Mouse (Mus musculus): ENCODE data around the gene Timm10.

Timm10 gene

DNA sequence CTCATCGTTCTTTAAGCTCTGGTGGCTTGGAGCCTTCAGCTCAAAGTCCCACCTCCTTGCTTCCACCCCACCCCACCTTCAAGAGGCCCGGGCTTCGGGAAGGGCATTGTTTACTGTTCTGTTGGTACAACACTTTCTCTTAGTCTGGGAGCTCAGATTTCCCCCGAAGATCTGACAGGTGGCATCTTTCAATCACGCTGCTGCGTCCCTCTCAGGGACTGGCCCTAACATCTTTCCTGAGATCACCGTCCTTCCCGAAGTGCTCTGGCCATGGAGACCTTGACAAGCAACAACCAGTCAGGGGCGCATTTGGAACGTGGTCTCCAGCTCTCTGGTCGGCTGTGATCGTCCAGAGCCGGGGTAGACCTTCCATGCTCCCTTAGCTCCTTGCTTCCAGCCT is 4.2 kb upstream of the Timm10 start, which contains the start of gene Smtnl1:
Smtnl1 (minus strand) TSS at position 101 of the 400 bp plus-strand sequence.
- no peak for DNase-seq

DNA sequence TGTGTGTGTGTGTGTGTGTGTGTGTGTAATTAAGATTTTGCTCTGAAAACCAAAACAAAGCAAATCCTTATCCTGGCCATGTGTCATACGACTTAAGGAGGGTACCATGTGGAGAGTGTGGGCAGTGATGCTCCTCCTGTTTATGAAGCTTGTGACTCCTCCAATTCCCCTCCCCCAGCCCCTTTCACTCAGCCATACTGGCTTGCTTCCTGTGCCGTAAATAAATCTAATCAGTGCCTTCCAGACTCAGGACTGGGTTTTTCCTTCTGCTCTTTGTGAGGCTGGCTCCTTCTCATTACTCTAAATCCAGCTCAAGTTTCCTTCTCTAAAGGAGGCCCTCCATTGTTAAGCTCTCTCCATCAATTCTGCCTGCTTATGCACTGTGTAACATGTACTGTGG is 3.6 kb upstream of the Timm10 start:
- no peak for DNase-seq

DNA sequence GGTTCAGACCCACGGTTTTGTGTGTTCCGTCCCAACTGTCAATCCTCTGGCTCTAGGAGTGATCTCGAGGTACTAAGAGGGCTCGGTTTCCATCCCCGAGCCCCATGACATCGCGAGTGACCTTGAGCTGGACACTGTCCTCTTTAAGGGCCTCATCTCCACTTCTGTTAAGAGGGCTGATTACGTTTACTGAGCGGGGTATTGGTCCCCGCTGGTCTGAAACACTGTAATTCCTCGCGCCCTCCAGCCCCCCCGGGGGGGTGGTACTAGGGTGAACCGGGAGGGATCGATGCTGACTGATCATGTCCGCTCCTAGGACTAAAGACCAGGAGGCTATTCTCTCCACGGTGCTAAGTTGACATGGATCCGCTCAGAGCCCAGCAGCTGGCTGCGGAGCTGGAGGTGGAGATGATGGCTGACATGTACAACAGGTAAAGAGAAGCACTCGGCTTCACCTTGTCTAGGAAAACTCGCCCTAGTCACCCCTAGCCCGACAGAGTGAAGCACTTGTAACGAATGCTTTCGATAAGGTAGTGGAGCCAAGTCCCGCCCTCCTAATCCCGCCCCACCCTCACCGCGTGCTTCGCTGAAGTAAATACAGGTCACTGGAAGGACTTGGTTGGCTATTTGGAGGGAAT is 605 bp downstream of the Timm10 start:
- peak; percentile 28 to 30 for DNase-seq

DNA sequence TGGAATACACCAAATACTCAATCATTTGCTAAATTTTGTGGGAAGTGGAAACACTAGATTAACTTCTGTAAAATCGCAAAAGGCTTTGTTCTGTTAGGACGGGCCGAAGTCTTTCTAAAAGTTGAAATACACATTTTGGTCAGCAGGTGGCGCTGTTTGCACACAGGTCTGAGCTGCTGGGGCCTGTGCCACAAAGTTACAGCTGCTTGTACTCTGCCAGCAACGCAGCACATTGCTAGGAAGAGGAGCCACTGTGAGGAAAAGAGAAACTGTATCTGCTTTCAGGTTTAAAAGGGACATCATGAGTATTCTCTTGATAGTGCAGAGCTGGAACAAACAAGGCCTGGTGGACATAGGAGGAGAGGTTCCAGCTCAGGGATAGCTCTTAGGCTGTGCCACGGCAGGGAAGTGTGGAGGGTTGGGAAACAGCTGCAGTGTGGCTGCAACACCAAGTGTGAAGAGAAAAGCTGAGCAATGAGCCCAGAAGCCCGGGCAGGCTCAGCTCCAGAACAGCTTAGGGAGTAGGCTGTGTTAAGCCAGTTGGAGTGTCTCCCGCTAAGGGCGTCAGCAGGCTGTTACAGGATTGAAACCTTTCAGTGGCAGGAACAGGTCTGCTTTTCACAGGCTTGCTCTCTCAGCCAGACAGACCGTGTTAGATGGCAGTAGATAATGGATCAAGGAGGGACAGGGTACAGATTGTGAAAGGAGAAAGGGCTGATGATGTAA is 5.0 kb downstream of the Timm10 start:
- peak; percentile 92 to 95 for DNase-seq

DNA sequence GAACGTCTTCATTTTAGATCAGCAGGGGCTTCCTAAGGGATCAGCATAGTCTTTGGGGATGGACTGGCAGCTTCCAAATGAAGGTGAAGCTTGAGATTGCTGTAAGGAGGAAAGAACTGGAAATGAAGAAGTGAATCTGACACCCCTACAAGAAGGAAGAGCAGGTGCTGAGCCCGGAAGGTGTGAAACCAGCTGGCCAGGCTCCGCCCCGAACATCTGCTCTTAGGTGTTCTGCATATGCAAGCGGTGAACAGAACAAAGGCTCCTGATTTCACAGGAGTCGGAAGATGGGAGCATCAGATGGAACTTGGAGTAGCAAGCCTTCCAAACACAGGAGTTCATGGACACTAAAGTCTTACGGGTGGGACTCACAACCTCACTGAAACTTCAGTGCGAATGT is 10.3 kb downstream of the Timm10 start:
- DNase-seq: no peak

DNA sequence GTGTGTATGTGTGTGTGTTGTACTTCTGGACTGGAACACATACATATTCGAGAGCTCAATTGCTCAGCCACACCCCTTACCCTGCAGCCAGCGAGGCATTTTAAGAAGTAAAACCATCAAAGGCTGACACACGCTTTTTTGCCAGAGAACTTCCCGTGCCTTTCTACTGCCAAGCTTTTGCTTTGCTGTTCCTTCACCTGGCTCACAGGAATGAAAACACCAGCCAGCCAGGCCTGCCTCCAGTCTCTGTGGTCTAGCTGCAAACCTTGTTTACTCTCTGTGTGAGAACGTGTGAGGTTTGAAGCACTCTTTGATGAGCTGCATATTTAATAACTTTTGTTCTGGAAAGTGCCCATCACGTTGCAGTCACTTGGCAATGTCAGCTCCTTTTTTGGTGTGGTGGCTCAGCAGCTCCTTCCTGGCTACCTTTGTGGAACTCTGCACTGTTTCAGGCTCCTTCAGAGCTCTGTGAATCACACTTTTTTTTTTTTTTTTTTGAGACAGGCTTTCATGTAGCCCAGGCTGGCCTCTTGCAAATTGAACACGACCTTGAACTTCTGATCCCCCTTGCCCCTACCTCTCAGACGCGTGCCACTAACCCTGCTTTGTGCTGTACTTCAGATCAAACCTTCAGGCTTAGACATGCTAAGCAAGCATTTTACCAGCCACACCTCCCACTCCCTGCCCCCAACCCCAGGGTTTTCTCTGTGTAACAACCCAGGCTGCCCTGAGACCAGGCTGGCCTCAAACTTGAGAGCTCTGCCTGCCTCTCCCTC is 11.2 kb downstream of the Timm10 start:
- DNase-seq: no peak

DNA sequence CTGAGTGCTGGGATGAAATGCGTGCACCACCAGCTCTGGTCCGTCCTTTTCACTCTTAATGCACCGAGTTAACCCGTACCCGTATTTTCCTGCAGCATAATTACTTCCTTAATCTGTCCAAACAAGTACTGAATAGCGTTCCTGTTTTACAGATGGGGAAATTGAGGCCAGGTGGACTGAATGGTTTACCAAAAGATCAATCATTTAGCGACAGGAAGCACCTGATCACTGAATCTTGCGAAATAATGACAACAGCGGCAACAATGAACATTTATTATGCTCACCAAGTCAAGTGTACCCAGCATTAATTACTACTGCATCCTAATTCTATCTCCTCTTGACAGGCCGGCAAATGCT is 11.8 kb downstream of the Timm10 start, which contains the start of gene Slc43a1:
Slc43a1 (plus strand) TSS at position 258 of the 357 bp plus-strand sequence.
- DNase-seq: no peak

DNA sequence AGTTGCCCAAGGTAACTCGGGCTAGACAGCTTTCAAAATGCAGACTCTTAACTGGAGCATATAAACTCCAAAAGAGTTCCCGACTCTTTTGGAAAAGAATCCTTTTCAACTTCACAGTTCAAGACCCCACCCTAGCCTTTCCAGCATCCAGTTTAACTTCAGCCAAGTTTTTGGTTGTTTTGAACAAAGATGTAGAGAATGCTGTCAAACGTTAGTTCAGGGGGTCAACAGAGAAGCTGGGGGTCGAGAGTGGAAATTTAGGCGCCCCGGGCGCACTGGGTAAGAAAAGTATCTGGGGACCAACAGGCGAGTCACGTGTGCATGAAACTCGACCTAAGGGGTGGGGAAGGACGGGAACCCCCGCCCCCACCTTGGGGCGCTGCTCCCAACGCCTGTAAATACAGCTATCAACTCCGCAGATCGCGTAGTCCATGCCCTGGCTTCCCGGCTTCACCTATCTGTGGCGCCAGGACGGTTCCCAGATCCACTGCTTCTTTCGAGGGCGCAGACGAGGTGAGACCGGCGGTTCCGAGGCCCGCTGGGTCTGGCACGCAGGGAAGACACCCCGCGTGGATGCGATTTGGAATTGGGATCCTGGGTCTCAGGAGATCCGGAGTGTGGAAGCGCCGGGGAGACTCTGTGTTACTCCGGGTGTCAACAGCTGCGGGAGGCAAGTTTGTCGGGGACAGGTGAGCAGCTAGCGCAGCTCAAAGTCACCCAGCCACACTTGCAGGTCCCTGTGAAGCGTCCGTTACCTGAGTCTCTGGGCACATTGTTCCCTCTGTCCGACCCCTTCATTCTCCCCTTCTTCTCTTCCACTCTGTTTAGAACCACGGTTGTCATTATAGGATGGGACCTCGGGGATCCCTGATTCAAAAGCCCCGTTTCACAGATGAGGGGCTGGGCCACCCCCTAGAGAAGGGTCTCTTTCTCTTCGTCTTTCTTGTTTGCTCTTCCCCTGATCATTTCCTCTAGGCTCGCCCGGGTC is 12.5 kb downstream of the Timm10 start:
- DNase-seq: peak; percentile 19 to 20

DNA sequence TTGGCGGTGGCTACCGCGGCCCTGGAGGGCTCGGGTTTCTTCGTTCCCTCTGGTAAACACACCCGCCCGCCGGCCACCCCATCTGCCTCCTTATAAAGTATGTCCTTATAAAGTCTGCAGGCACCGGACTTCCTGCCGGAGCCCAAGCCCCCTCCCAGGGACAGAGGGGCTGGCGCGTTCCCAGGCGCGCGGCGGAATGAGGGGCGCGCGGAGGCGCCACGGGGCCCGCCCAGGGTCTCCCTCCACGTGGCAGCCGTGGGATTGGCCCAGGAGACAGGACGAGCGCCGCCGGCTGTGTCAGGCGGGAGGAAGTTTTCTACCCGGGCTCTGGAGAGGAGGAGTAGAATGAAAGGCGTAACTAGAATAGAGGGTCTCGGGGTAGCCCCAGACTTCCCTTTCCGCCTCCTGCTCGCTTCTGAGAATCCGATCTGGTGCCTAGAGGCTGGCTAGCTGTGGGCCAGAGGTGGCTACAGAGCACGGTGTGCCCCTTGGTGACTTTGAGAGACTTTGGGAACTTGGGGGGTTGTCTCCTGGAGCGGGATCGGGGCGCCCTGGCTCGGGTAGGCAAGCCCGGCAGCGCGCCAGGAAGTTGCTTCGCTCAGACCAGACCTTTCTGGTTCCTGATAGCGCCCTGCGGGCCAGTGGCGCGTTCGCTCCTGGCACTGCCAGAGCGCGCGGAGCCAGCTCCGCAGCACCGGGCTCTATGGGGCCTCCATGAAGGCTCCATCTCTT is 13.4 kb downstream of the Timm10 start:
- DNase-seq: peak; percentile 66 to 69

DNA sequence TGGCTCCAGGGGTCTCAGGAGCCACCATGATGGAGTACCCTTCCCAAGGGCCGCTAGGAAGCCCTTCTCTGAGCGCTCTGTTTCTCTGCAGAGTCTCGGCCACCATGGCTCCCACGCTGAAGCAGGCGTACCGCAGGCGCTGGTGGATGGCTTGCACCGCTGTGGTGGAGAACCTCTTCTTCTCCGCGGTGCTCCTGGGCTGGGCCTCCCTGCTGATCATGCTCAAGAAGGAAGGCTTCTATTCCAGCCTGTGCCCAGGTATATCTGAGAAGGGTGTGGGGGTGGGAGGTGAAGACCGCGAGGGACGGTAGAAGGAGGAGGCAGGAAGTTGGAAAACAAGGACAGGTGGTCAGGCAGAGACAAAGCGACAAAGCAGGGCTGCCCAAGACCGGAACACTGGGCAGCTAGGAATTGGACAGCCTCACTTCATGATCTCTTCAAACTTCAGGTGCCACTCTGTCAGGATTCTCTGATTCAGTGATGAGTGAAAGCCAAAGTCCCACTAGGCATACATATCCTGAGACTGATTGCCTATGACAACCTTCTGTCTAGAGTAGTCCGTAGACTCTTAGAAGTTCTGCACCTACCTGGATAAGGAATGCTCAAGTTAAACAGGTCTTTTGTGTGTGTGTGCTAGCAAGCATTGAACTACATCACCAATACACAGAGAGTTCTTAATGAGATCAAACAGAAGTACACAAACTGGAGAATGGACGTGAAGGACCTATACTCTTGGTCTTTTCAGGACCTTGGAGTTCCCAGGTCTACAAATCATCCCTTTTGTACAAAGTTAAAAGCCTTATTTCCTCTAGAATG is 14.2 kb downstream of the Timm10 start:
- no peak for DNase-seq

DNA sequence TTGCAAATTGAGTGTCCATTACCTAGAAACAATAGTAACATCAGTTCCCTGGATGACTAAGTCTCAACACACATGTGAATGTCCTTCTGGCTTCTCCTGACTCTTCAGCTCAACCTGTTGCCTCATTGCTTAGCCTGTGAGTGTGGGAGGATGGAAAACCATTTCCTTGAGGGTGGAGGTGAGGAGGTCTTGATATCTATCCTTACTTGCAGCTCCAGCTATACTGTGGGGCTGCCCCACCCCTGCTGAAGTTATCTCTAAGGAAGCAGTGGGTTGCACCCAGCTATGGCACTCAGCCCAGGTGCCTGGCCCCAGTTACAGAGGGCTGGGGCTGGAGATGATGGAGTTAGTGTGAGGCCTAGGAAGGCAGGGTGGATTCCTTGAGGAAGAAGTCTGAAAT is 15.1 kb downstream of the Timm10 start:
- DNase-seq: no peak

DNA sequence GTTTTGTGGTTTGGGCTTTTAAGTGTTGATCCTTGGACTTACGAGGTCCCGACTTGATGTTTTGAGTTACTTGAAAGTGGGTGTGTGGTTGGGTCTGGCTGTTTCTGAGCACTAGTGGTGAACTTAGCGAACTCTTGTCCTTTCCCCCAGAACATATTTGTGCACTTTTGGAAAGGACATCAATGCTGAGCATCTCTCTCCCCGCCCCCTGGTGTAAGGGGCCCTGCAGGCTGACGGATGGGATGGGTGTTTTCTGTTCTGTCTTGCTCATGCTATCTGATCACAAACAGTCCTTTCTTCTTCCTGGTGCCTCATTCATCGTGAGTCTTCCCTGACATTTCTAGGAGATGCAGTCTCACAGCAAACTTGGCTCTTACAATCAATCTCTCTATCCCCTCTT is 16.9 kb downstream of the Timm10 start:
- no peak for DNase-seq

DNA sequence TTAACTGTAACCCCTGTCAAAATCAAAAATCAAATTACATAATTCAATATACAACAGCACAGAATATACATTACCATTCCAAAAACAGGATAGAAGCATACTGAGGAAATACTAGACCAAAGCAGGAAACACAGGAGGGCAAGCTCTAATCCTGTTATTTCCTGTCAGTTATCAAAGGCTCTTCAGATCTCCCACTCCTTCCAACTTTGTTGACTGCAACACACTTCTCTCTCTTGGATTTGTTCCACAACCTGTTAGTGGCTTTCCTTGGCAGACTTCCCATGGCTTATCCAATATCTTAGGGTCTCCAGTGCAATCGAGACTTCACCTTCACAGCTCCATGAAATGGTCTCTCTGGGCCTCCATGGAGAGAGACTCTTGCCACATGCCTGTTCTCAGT is 18.4 kb downstream of the Timm10 start:
- DNase-seq: no peak

DNA sequence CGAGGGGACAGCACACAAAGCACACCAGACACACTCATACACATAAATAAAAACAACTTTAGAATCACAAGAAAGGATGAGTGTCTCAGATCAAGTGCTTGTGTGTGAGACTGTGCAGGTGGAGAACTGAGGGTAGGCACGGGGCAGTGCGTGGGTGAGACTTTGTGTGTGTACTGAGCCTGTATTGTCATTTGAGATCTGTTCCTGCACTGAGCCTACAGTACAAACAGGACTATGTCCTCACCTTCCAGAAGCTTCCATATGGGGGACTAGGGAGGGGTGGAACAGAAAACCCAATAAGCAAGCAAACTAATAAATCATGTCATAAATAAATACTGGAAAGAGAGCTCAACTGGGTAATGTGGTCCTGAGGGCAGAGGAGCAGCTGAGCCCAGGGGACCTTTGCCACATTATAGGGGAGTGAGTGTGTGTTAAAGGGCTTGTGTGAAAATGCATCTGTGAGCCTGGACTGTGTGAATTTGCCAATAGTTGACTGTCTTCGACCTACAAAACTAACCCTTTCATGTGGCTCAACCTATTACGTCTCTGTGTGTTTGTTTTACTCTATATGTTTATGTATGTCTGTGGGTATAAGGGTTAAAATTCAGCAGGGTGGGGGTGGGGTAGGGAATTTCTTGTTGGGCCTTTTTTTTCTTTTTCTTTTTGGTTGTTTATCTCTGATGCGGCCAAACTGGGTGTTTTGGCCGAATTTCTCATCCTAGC is 23.8 kb downstream of the Timm10 start:
- no peak for DNase-seq

DNA sequence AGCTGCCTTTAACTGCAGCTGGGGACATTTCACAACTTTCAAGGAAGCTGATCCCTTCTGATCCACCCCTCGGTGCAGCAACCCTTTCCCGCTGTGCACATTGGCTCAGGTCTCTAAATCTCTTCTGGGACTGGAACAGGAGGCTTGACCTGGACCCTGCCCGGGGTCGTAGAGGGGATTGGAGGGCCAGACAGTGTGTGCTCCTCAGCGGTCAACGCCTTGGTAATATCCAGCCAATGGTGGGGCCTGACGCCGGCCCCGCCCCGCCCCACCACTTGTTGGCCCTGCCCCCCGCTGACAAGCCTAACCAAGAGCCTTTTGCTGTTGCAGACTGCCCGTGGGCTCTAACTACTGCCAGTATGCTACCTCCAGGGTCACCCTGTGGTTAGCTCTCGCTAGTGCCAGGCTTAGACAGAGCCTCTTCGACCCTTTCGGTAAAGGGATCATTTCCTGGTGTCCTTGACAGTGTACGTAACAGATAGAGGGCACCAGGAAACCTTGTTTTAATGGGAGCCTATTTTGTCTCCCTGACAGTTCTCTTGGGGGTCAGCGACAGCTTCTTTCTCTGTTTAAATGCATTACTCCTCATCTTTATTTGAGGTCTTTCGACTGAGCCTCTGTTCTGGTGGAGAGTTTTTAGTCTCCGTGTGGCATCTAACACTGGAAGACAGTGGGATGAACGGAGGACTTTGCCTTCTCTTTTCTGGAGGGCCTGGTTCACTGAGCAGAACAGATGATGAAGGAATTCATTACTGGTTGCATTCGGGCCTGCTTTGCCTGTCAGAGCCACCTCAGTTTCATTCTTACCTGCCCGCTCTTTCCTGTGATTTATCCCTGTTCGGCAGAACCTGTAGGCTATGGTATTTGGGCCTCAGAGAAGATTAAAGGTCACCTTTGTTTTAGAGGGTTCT is 24.6 kb downstream of the Timm10 start:
- peak in 1 of 2 experiments; percentile 41 for DNase-seq

DNA sequence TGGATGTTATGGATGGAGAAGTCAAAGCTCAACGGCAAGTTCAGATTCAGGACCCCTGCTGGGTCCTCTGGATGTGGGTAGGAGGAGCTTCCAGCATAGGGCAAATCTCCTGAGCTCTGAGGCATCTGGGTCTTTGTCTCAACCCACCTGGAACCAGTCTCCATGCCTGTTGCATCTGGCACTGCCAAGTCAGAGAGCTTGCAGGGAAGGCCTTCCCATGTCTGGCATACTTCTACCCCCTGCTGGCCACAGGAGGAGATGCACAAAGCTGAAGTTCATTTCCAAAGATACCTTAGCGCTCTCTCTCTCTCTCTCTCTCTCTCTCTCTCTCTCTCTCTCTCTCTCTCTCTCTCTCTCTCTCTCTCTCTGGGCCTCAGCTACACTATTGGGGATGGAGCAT is 28.9 kb downstream of the Timm10 start:
- DNase-seq: peak; percentile 69 to 70

DNA sequence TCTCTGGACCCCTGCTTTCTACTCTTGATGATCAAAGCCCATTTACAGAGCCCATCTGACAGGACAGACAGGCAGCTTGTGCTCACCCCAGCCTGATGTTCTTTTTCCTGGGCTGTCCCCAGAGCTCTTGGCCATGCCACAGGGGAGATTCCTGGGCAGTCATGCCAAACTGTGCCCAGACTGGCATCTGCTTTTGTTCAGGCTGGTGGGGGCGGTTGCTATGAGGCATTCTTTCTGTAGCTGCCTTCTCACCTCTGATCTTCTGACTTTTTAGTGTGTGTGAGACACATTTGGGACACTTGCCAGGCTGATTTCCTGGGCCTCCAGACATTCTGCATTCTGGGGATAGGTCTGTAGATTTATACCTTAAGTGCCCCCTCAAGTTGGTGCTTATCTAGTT is 31.8 kb downstream of the Timm10 start:
- no peak for DNase-seq

DNA sequence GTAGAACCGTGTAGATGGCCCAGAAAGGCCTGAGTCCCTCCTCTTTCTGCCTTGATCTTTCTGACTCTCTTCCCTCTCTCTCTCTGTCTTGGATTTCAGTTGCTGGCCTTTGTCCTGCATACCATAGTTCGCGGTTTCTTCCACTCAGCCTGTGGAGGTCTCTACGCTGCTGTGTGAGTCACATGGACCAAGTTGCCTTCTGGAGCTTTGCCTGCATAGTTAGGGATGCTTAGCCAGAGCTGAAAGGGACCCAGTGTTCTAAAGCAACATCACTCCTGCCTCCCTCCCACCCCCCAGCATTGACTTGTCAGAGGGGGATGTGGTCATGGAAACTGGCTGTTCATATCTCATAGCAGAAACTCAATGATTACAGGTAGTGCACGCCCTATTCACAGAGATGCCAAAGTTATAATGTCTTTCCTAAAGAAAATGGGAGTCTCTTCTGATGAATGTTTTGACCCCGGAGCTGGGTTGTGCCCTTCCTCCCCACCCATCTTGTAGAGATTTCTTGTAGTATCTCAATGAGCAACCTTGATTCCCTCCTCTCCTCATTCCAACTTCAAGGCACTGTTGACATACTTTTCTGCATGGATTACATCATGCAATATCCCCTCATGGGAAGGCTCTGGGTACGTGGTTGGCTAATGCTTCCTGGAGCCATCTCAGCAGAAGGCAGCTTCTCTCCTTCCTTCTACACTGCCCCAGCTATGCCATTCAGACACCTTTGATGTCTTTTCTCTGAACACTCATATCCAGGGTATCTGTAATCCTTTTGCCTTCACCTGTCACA is 33.4 kb downstream of the Timm10 start:
- DNase-seq: no peak
